Mouse (Mus musculus) MEL (cell line): ENCODE results near the gene Fam13c. TPM values are rescaled to one million over a fixed set of nuclear protein-coding genes. Genes with fewer than 3 reads are reported as not detected.

Experiments used
- DNase-seq: peaks from one replicate; pipeline ENCODE4 v3.0.0; 2011; ENCODE audit warnings: low read depth, low spot score
- H3K27ac ChIP-seq: 2 replicates; pipeline ENCODE4 v1.5.1; 2012; ENCODE audit warnings: low read depth, mild to moderate bottlenecking, control low read depth, low read length, moderate library complexity; ENCODE audit not compliant: control insufficient read depth
- H3K27me3 ChIP-seq, 2 experiments: fragments of 150-350 bp in 1 of 2; sonication (generic) in 1 of 2; 2 replicates each; pipeline ENCODE4 v1.6.1; 2012; ENCODE audit warnings: low read length in 2 of 2, mild to moderate bottlenecking in 2 of 2, improper control_type of control experiment in 1 of 2, moderate library complexity in 1 of 2; ENCODE audit not compliant: insufficient read depth in 2 of 2, control insufficient read depth in 1 of 2
- H3K36me3 ChIP-seq, 2 experiments: 2 replicates each; pipeline ENCODE4 v1.6.1; 2012 to 2014; ENCODE audit warnings: low read length in 2 of 2, improper control_type of control experiment in 1 of 2, inconsistent platforms in 1 of 2, mild to moderate bottlenecking in 1 of 2; ENCODE audit not compliant: insufficient read depth in 2 of 2, control insufficient read depth in 1 of 2
- H3K4me1 ChIP-seq, 2 experiments: fragments of 150-350 bp in 1 of 2; sonication (generic) in 1 of 2; 2 replicates each; pipeline ENCODE4 v1.6.1; 2012; ENCODE audit warnings: low read length in 2 of 2, improper control_type of control experiment in 1 of 2, mild to moderate bottlenecking in 1 of 2; ENCODE audit not compliant: insufficient read depth in 2 of 2, control insufficient read depth in 1 of 2
- H3K4me3 ChIP-seq, 2 experiments: fragments of 150-350 bp in 1 of 2; sonication (generic) in 1 of 2; 2 replicates each; pipeline ENCODE4 v1.5.1; 2012; ENCODE audit warnings: low read depth in 2 of 2, low read length in 2 of 2, mild to moderate bottlenecking in 2 of 2, moderate library complexity in 2 of 2, control low read depth in 1 of 2, improper control_type of control experiment in 1 of 2; ENCODE audit not compliant: control insufficient read depth in 1 of 2, insufficient read depth in 1 of 2
- H3K79me2 ChIP-seq: 2 replicates; pipeline ENCODE4 v1.6.1; 2012; ENCODE audit warnings: mild to moderate bottlenecking, low read length, moderate library complexity; ENCODE audit not compliant: control insufficient read depth, poor library complexity, insufficient read depth
- H3K9ac ChIP-seq: 2 replicates; pipeline ENCODE4 v1.6.1; 2012; ENCODE audit warnings: low read depth, mild to moderate bottlenecking, control low read depth, low read length, moderate library complexity; ENCODE audit not compliant: control insufficient read depth, poor library complexity, severe bottlenecking
- H3K9me3 ChIP-seq: fragments of 150-350 bp; sonication (generic); replicated peaks from 2 replicates; pipeline ENCODE4 v1.6.1; 2012; ENCODE audit warnings: mild to moderate bottlenecking, low read length, improper control_type of control experiment, moderate library complexity; ENCODE audit not compliant: insufficient read depth
- BHLHE40 ChIP-seq: IDR thresholded peaks from 2 replicates; pipeline ENCODE4 v1.6.1; 2012; ENCODE audit warnings: low read depth, mild to moderate bottlenecking, inconsistent platforms, low read length, improper control_type of control experiment, borderline replicate concordance
- CHD1 ChIP-seq: IDR thresholded peaks from 2 replicates; pipeline ENCODE4 v1.6.1; 2012; ENCODE audit warnings: low read depth, mild to moderate bottlenecking, inconsistent platforms, low read length, improper control_type of control experiment
- CHD2 ChIP-seq: IDR thresholded peaks from 2 replicates; pipeline ENCODE4 v1.6.1; 2011; ENCODE audit warnings: low read length, improper control_type of control experiment
- CTCF ChIP-seq, 3 experiments: IDR thresholded peaks in 2 of 3; conservative IDR thresholded peaks in 1 of 3; 2 replicates each; pipeline ENCODE4 v1.5.1; 2011 to 2012; ENCODE audit warnings: low read length in 3 of 3, low read depth in 2 of 3, mild to moderate bottlenecking in 2 of 3, improper control_type of control experiment in 1 of 3, inconsistent platforms in 1 of 3, mixed read lengths in 1 of 3, moderate library complexity in 1 of 3; ENCODE audit not compliant: control insufficient read depth in 1 of 3, insufficient read depth in 1 of 3, poor library complexity in 1 of 3, severe bottlenecking in 1 of 3
- E2F4 ChIP-seq: IDR thresholded peaks from 2 replicates; pipeline ENCODE4 v1.6.1; 2011; ENCODE audit warnings: low read depth, low read length, improper control_type of control experiment, borderline replicate concordance
- ELF1 ChIP-seq: IDR thresholded peaks from 2 replicates; pipeline ENCODE4 v1.6.1; 2014; ENCODE audit warnings: low read depth, mild to moderate bottlenecking, inconsistent platforms, low read length, improper control_type of control experiment, moderate library complexity
- EP300 ChIP-seq, 2 experiments: IDR thresholded peaks; 2 replicates each; pipeline ENCODE4 v1.6.1; 2011; ENCODE audit warnings: improper control_type of control experiment in 2 of 2, low read length in 2 of 2, low read depth in 1 of 2, mild to moderate bottlenecking in 1 of 2
- ETS1 ChIP-seq: IDR thresholded peaks from 2 replicates; pipeline ENCODE4 v1.6.1; 2012; ENCODE audit warnings: low read depth, mild to moderate bottlenecking, inconsistent platforms, low read length, improper control_type of control experiment, moderate library complexity
- HCFC1 ChIP-seq: IDR thresholded peaks from 2 replicates; pipeline ENCODE4 v1.6.1; 2012; ENCODE audit warnings: low read depth, mild to moderate bottlenecking, inconsistent platforms, low read length, improper control_type of control experiment, moderate library complexity
- MAFK ChIP-seq: IDR thresholded peaks from 2 replicates; pipeline ENCODE4 v1.6.1; 2011; ENCODE audit warnings: low read depth, mild to moderate bottlenecking, low read length, improper control_type of control experiment, borderline replicate concordance
- MAX ChIP-seq: IDR thresholded peaks from 2 replicates; pipeline ENCODE4 v1.6.1; 2011; ENCODE audit warnings: low read length, improper control_type of control experiment
- MAZ ChIP-seq: IDR thresholded peaks from 2 replicates; pipeline ENCODE4 v1.6.1; 2012; ENCODE audit warnings: low read depth, mild to moderate bottlenecking, inconsistent platforms, low read length, improper control_type of control experiment
- MEF2A ChIP-seq: IDR thresholded peaks from 2 replicates; pipeline ENCODE4 v1.6.1; 2014; ENCODE audit warnings: low read depth, mild to moderate bottlenecking, inconsistent platforms, low read length, improper control_type of control experiment; ENCODE audit not compliant: poor library complexity, insufficient replicate concordance, severe bottlenecking; ENCODE audit errors: extremely low read depth
- MXI1 ChIP-seq: IDR thresholded peaks from 2 replicates; pipeline ENCODE4 v1.6.1; 2011; ENCODE audit warnings: mild to moderate bottlenecking, low read depth, low read length, improper control_type of control experiment
- MYB ChIP-seq: IDR thresholded peaks from 2 replicates; pipeline ENCODE4 v1.6.1; 2011; ENCODE audit warnings: mild to moderate bottlenecking, low read depth, low read length, improper control_type of control experiment
- NELFE ChIP-seq: IDR thresholded peaks from 2 replicates; pipeline ENCODE4 v1.6.1; 2011; ENCODE audit warnings: low read depth, low read length, improper control_type of control experiment
- NRF1 ChIP-seq: IDR thresholded peaks from 2 replicates; pipeline ENCODE4 v1.6.1; 2014; ENCODE audit warnings: low read depth, mild to moderate bottlenecking, inconsistent platforms, low read length, improper control_type of control experiment, moderate library complexity; ENCODE audit not compliant: poor library complexity, insufficient read depth, severe bottlenecking
- POLR2A ChIP-seq, 2 experiments: IDR thresholded peaks; 2 replicates each; pipeline ENCODE4 v1.6.1; 2011 to 2012; ENCODE audit warnings: low read length in 2 of 2, mild to moderate bottlenecking in 2 of 2, control low read depth in 1 of 2, improper control_type of control experiment in 1 of 2, low read depth in 1 of 2, moderate library complexity in 1 of 2; ENCODE audit not compliant: control insufficient read depth in 1 of 2, insufficient read depth in 1 of 2, poor library complexity in 1 of 2
- POLR2AphosphoS2 ChIP-seq: IDR thresholded peaks from 2 replicates; pipeline ENCODE4 v1.6.1; 2011; ENCODE audit warnings: low read length, improper control_type of control experiment
- POLR2AphosphoS5 ChIP-seq: IDR thresholded peaks from 2 replicates; pipeline ENCODE4 v1.6.1; 2012; ENCODE audit warnings: low read depth, borderline replicate concordance, mild to moderate bottlenecking, inconsistent platforms, low read length, moderate library complexity, mixed read lengths
- RAD21 ChIP-seq: IDR thresholded peaks from 2 replicates; pipeline ENCODE4 v1.6.1; 2011; ENCODE audit warnings: mild to moderate bottlenecking, low read depth, low read length, improper control_type of control experiment
- SIN3A ChIP-seq: IDR thresholded peaks from 2 replicates; pipeline ENCODE4 v1.6.1; 2012; ENCODE audit warnings: low read length, improper control_type of control experiment, inconsistent platforms
- SMC3 ChIP-seq: IDR thresholded peaks from 2 replicates; pipeline ENCODE4 v1.6.1; 2011; ENCODE audit warnings: low read depth, low read length, improper control_type of control experiment
- TBP ChIP-seq: IDR thresholded peaks from 2 replicates; pipeline ENCODE4 v1.8.0; 2011; ENCODE audit warnings: low read depth, low read length, improper control_type of control experiment
- UBTF ChIP-seq: IDR thresholded peaks from 2 replicates; pipeline ENCODE4 v1.6.1; 2012; ENCODE audit warnings: low read depth, mild to moderate bottlenecking, inconsistent platforms, low read length, improper control_type of control experiment, moderate library complexity, borderline replicate concordance; ENCODE audit not compliant: insufficient read depth
- USF1 ChIP-seq: IDR thresholded peaks from 2 replicates; pipeline ENCODE4 v1.6.1; 2014; ENCODE audit warnings: low read depth, mild to moderate bottlenecking, inconsistent platforms, low read length, improper control_type of control experiment, moderate library complexity
- USF2 ChIP-seq, 2 experiments: IDR thresholded peaks; 2 replicates each; pipeline ENCODE4 v1.6.1; 2011 to 2012; ENCODE audit warnings: improper control_type of control experiment in 2 of 2, low read length in 2 of 2, borderline replicate concordance in 1 of 2, inconsistent platforms in 1 of 2, low read depth in 1 of 2, mild to moderate bottlenecking in 1 of 2; ENCODE audit not compliant: insufficient read depth in 1 of 2
- ZC3H11A ChIP-seq: IDR thresholded peaks from 2 replicates; pipeline ENCODE4 v1.6.1; 2012; ENCODE audit warnings: low read depth, mild to moderate bottlenecking, inconsistent platforms, low read length, improper control_type of control experiment
- ZKSCAN1 ChIP-seq: IDR thresholded peaks from 2 replicates; pipeline ENCODE4 v1.6.1; 2012; ENCODE audit warnings: low read depth, mild to moderate bottlenecking, inconsistent platforms, low read length, improper control_type of control experiment, moderate library complexity
- ZMIZ1 ChIP-seq: IDR thresholded peaks from 2 replicates; pipeline ENCODE4 v1.6.1; 2012; ENCODE audit warnings: low read depth, mild to moderate bottlenecking, inconsistent platforms, low read length, improper control_type of control experiment, moderate library complexity
- ZNF384 ChIP-seq: IDR thresholded peaks from 2 replicates; pipeline ENCODE4 v1.6.1; 2012; ENCODE audit warnings: low read depth, mild to moderate bottlenecking, inconsistent platforms, low read length, improper control_type of control experiment
- polyA plus RNA-seq, 2 experiments: library from polyadenylated mRNA; stranded (reverse) in 1 of 2; unstranded in 1 of 2; fragments of >175 nt in 1 of 2; fragments of >200 nt in 1 of 2; gene quantifications; 2 replicates each; pipeline versions ENCODE4 v1.2.1 to v1.2.4; 2012; ENCODE audit warnings: low replicate concordance in 2 of 2, low read depth in 1 of 2; ENCODE audit not compliant: insufficient read length in 2 of 2, insufficient read depth in 1 of 2, missing spikeins in 1 of 2
- total RNA-seq: library from RNA; depleted of rRNA; stranded (reverse); fragments of 300-350 nt; gene quantifications from 2 replicates; pipeline ENCODE4 v1.2.3, GENCODE M21; 2012

Fam13c gene
- total and polyA plus RNA-seq, 3 experiments = not detected

DNA sequence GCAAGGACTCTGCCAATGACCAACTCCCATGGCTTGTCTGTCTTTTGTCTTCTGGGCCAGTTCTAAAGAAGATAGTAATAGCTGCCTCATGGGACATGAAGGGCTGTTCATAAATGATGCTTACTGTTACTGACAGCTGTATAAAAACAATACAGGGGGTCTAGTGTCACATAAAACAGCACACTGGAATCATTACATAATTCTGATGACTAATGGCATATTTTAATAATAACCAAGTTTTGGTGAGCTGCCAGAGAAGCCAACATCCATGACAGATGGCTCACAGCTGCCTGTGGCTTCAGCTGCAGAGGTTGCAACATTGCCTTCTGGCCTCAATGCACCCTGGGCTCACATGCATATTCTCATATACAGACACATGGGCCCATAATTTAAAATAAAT, 56.7 kb downstream of the Fam13c start:
- Histone ChIP-seq H3K4me1 (no peaks in the 10 kb centered on the region), H3K36me3 (no peaks in the 10 kb centered on the region), H3K4me3 (no peak overlapping the region), H3K9me3 (no peaks in the 10 kb centered on the region), H3K9ac (no peak overlapping the region), H3K27ac (no peak overlapping the region), H3K27me3 (no peaks in the 10 kb centered on the region), H3K79me2 (no peaks in the 10 kb centered on the region)
- TF ChIP-seq USF2 (IDR thresholded peaks at IDR 0.05; ENCODE audit: borderline replicate concordance in 1 of 2, insufficient read depth in 1 of 2, low read depth in 1 of 2, low read length in 2 of 2) (no peak), POLR2AphosphoS5 (no peak), POLR2AphosphoS2 (no peak), TBP (no peak), EP300 (IDR thresholded peaks at IDR 0.05; ENCODE audit: low read depth in 1 of 2, low read length in 2 of 2) (no peak), USF1 (no peak), CHD1 (no peak), ZC3H11A (no peak), ELF1 (no peak), ETS1 (no peak), BHLHE40 (no peak), E2F4 (no peak), SMC3 (no peak), ZMIZ1 (no peak), MXI1 (no peak), ZNF384 (no peak), UBTF (no peak), MAZ (no peak), CHD2 (no peak), MEF2A (no peak)
- DNase-seq = no peak

DNA sequence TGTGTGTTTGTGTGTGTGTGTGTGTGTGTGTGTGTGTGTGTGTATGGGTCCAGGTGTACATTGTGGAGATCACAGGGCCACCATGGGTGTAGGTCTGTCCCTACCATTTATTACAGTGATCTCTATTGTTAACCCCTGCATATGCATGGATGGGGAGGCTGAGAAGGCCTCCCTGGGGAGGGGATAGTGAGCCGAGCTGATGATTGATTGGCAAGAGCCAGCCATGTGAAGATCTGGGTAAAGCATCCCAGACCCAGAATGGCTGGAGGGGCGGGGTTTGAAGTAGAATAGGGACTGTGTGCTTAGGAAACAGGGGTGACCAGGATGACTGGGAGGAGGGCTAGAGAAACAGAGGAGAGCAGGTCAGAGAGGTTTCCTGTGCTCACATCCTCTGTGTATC, 58.0 kb downstream of the Fam13c start:
- TF ChIP-seq CHD2 (no peak), HCFC1 (no peak), RAD21 (no peak), NELFE (no peak), MAFK (no peak), POLR2AphosphoS2 (no peak), MAX (no peak), ZKSCAN1 (no peak), SIN3A (no peak), NRF1 (no peak), POLR2AphosphoS5 (no peak), CTCF (IDR thresholded peaks at IDR 0.05 in 2 of 3, conservative IDR thresholded peaks at IDR 0.05 in 1 of 3; ENCODE audit: control insufficient read depth in 1 of 3, insufficient read depth in 1 of 3, low read depth in 2 of 3, low read length in 3 of 3, poor library complexity in 1 of 3, severe bottlenecking in 1 of 3) (no peak), ZC3H11A (no peak), MXI1 (no peak), MYB (no peak), POLR2A (IDR thresholded peaks at IDR 0.05; ENCODE audit: control insufficient read depth in 1 of 2, insufficient read depth in 1 of 2, low read depth in 1 of 2, low read length in 2 of 2, poor library complexity in 1 of 2) (no peak), TBP (no peak), USF1 (no peak)
- TF ChIP-seq, all 39 proteins: peak for 0
- no peak overlapping the region for H3K9ac ChIP-seq
- H3K4me3 ChIP-seq = no peak overlapping the region
- no peaks in the 10 kb centered on the region for H3K27me3 ChIP-seq
- no peak for DNase-seq
- no peak overlapping the region for H3K27ac ChIP-seq
- no peaks in the 10 kb centered on the region for H3K36me3 ChIP-seq
- no peaks in the 10 kb centered on the region for H3K9me3 ChIP-seq
- H3K4me1 ChIP-seq = no peaks in the 10 kb centered on the region
- H3K79me2 ChIP-seq = no peaks in the 10 kb centered on the region
